Mouse (Mus musculus) erythroblast, embryonic 14.5 days (primary cell): ENCODE measurements at regions not wholly inside any gene's neighbourhood (a gene's known extent, or its start where the extent isn't known, plus 50 kb on each side); places are given as distances from the start of the nearest gene placed in this dataset.

ENCODE experiments used
- GATA1 ChIP-seq: IDR thresholded peaks from 2 replicates; pipeline ENCODE4 v1.6.1; 2012; ENCODE audit warnings: low read length, inconsistent platforms, mixed read lengths
- TAL1 ChIP-seq: IDR thresholded peaks from 3 replicates; pipeline ENCODE4 v1.6.1; 2012; ENCODE audit warnings: low read length, inconsistent platforms, mixed read lengths

DNA sequence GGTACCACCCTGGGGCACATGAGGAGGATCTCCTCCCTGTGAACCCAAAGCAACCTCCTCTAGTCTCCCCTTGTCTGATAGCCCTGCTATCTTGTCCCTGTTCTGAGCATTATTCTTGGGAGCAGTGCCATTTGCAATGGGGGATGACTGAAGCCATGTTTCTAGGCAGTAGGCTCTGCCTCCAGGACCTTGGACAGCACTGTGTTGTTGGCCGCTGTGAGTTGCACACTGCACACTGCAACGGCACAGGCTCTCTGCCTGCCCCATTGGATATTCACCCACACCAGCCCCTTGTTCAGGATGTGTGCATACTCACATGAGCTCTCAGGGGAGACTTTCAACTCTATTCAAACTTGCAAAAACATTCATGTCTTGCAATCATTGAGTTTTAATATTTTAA, 304.8 kb downstream of the Cdh26 start:
- TF ChIP-seq GATA1, result no peak
- no peak for TF ChIP-seq TAL1
